Mouse (Mus musculus) limb, embryonic 14.5 days (tissue): ENCODE measurements at regions not wholly inside any gene's neighbourhood (a gene's known extent, or its start where the extent isn't known, plus 50 kb on each side); places are given as distances from the start of the nearest gene placed in this dataset.

Experiments
- ATAC-seq: fragments of 200-750 bp; cut with Nextera tagmentation; 2 replicates; pipeline ENCODE4 v1.8.0; 2017; ENCODE audit warnings: low read depth, moderate number of reproducible peaks, moderate TSS enrichment; ENCODE audit not compliant: low FRiP score
- DNase-seq: peaks from one replicate; pipeline ENCODE4 v3.0.0-alpha.2; 2015; ENCODE audit warnings: low spot score
- H3K27ac ChIP-seq: fragments of 300-500 bp; sonication (generic); replicated peaks from 2 replicates; pipeline ENCODE4 v1.5.1; 2014; ENCODE audit warnings: low read depth, mild to moderate bottlenecking, low read length, moderate library complexity, mixed read lengths
- H3K27me3 ChIP-seq: fragments of 300-500 bp; sonication (generic); 2 replicates; pipeline ENCODE4 v1.6.1; 2014; ENCODE audit warnings: low read length, mixed read lengths; ENCODE audit not compliant: control insufficient read depth, insufficient read depth
- H3K36me3 ChIP-seq: fragments of 300-500 bp; sonication (generic); 2 replicates; pipeline ENCODE4 v1.6.1; 2014; ENCODE audit warnings: mild to moderate bottlenecking, low read length, moderate library complexity, mixed read lengths; ENCODE audit not compliant: control insufficient read depth, insufficient read depth
- H3K4me1 ChIP-seq: fragments of 300-500 bp; sonication (generic); 2 replicates; pipeline ENCODE4 v1.6.1; 2014; ENCODE audit warnings: antibody characterized with exemption, low read length, mixed read lengths; ENCODE audit not compliant: control insufficient read depth, insufficient read depth
- H3K4me2 ChIP-seq: fragments of 300-500 bp; sonication (generic); replicated peaks from 2 replicates; pipeline ENCODE4 v1.6.1; 2014; ENCODE audit warnings: low read depth, mild to moderate bottlenecking, low read length, moderate library complexity; ENCODE audit not compliant: severe bottlenecking
- H3K4me3 ChIP-seq: fragments of 300-500 bp; sonication (generic); replicated peaks from 2 replicates; pipeline ENCODE4 v1.5.1; 2014; ENCODE audit warnings: low read length
- H3K9ac ChIP-seq: fragments of 300-500 bp; sonication (generic); 2 replicates; pipeline ENCODE4 v1.6.1; 2014; ENCODE audit warnings: mild to moderate bottlenecking, low read depth, low read length, moderate library complexity; ENCODE audit not compliant: severe bottlenecking
- H3K9me3 ChIP-seq: fragments of 300-500 bp; sonication (generic); 2 replicates; pipeline ENCODE4 v1.6.1; 2016; ENCODE audit warnings: low read length; ENCODE audit not compliant: control insufficient read depth
- POLR2A ChIP-seq: fragments of 200-500 bp; IDR thresholded peaks from 2 replicates; pipeline ENCODE4 v1.8.0; 2012; ENCODE audit warnings: inconsistent platforms, mild to moderate bottlenecking, moderate library complexity, borderline replicate concordance; ENCODE audit not compliant: insufficient read depth, insufficient read length; ENCODE audit errors: extremely low read depth
- WGBS: fragments of 180-500 bp; shearing (Covaris S2); extraction: QIAGEN DNeasy Blood & Tissue Kit; methylation state at CpG from one replicate; pipeline ENCODE4 v1.1.7; 2014; 5-methylcytosine and 5-hydroxymethylcytosine counted together

- no peaks in the 10 kb centered on the region for H3K27me3 ChIP-seq
- no peak for TF ChIP-seq POLR2A
- WGBS: 68% methylated on average over 1 of the region's 1 CpGs
Observed at GRCm38 (mm10) chr8:53192519-53192918, 319.0 kb upstream of the Aga start.

GRCm38 (mm10) chr8:53222194-53222593 is 289.3 kb upstream of the Aga start:
- no peaks in the 10 kb centered on the region for H3K4me1 ChIP-seq
- no peaks in the 10 kb centered on the region for H3K36me3 ChIP-seq
- no peak overlapping the region for H3K4me2 ChIP-seq
- H3K9me3 ChIP-seq: no peaks in the 10 kb centered on the region
- no peak for DNase-seq
- H3K4me3 ChIP-seq: no peak overlapping the region
- 82% methylated on average over 5 of the region's 5 CpGs for whole genome bisulfite sequencing
- TF ChIP-seq POLR2A: no peak
- H3K27ac ChIP-seq: no peak overlapping the region
- H3K9ac ChIP-seq: no peak overlapping the region
- H3K27me3 ChIP-seq: no peaks in the 10 kb centered on the region
- ATAC-seq: no peak

More at GRCm38 (mm10) chr8:53192519-53192918, 319.0 kb upstream of the Aga start:
- Histone ChIP-seq H3K4me2 (no peak overlapping the region), H3K9ac (no peak overlapping the region), H3K27ac (no peak overlapping the region), H3K4me3 (no peak overlapping the region), H3K4me1 (no peaks in the 10 kb centered on the region), H3K9me3 (no peaks in the 10 kb centered on the region), H3K36me3 (no peaks in the 10 kb centered on the region)
- DNase-seq: no peak
- ATAC-seq: no peak
